Mouse (Mus musculus): ENCODE data around the gene Svop. TPM values are rescaled to one million over a fixed set of nuclear protein-coding genes. Genes with fewer than 3 reads are reported as not detected.

Gene Svop
- polyA plus RNA-seq, 1 experiment from 2014 or later, result 26.7 TPM

GRCm38 (mm10) chr5:114130698-114131520, 39.5 kb upstream of the Svop start:
- ATAC-seq (ENCODE audit: low FRiP score), result peak; percentile 98

GRCm38 (mm10) chr5:114130211-114130605, 38.8 kb upstream of the Svop start, which contains the start of gene Ung:
Ung (plus strand) TSS chr5:114130386.
- WGBS, result 1% methylated on average over 20 of the region's 29 CpGs
- peak within 1 kb of the TSS; percentile 1; the same call in 1 of the 2 replicates for H3K27ac ChIP-seq (ENCODE audit: low read depth, low read length)
- ATAC-seq (ENCODE audit: low FRiP score) (peak; percentile 53), DNase-seq (ENCODE audit: low spot score) (peak; percentile 87)
- H3K9ac ChIP-seq (ENCODE audit: low read depth, low read length), result peak within 1 kb of the TSS; percentile 54
- peak within 1 kb of the TSS; percentile 81 for H3K4me3 ChIP-seq (ENCODE audit: low read depth, low read length)
- H3K27me3 ChIP-seq (ENCODE audit: control insufficient read depth, insufficient read depth, low read length), result no peaks in the 10 kb centered on the region
- H3K9me3 ChIP-seq (ENCODE audit: control insufficient read depth, low read length), result no peaks in the 10 kb centered on the region
- peak within 1 kb of the TSS; percentile 99 for H3K4me2 ChIP-seq (replicated peaks; ENCODE audit: low read depth, low read length)
- H3K36me3 ChIP-seq (ENCODE audit: control insufficient read depth, insufficient read depth, low read length), result no peaks in the 10 kb centered on the region
- H3K4me1 ChIP-seq (replicated peaks; ENCODE audit: control insufficient read depth, insufficient read depth, low read length), result 0 out of 2 replicates have a peak, but pooled peaks cover 2% of the 10 kb centered on the region

More at GRCm38 (mm10) chr5:114130698-114131520, 39.5 kb upstream of the Svop start:
- peak; percentile 92 for DNase-seq (ENCODE audit: low spot score)
- Histone ChIP-seq H3K4me3 (ENCODE audit: low read depth, low read length) (peak overlapping the region; percentile 81), H3K4me1 (replicated peaks; ENCODE audit: control insufficient read depth, insufficient read depth, low read length) (0 out of 2 replicates have a peak, but pooled peaks cover 2% of the 10 kb centered on the region), H3K27me3 (ENCODE audit: control insufficient read depth, insufficient read depth, low read length) (no peaks in the 10 kb centered on the region), H3K27ac (ENCODE audit: low read depth, low read length) (no peak overlapping the region; the same call in 1 of the 2 replicates), H3K9ac (ENCODE audit: low read depth, low read length) (peak overlapping the region; percentile 54), H3K36me3 (ENCODE audit: control insufficient read depth, insufficient read depth, low read length) (no peaks in the 10 kb centered on the region), H3K4me2 (replicated peaks; ENCODE audit: low read depth, low read length) (peak overlapping the region; percentile 99), H3K9me3 (ENCODE audit: control insufficient read depth, low read length) (no peaks in the 10 kb centered on the region)
- WGBS, result under 1% methylated on average over 82 of the region's 87 CpGs

GRCm38 (mm10) chr5:114129550-114130210, 38.3 kb upstream of the Svop start:
- Histone ChIP-seq H3K36me3 (ENCODE audit: control insufficient read depth, insufficient read depth, low read length) (no peaks in the 10 kb centered on the region), H3K9me3 (ENCODE audit: control insufficient read depth, low read length) (no peaks in the 10 kb centered on the region), H3K4me1 (replicated peaks; ENCODE audit: control insufficient read depth, insufficient read depth, low read length) (0 out of 2 replicates have a peak, but pooled peaks cover 2% of the 10 kb centered on the region), H3K9ac (ENCODE audit: low read depth, low read length) (no peak overlapping the region), H3K4me3 (ENCODE audit: low read depth, low read length) (peak overlapping the region; percentile 81), H3K27me3 (ENCODE audit: control insufficient read depth, insufficient read depth, low read length) (no peaks in the 10 kb centered on the region), H3K27ac (ENCODE audit: low read depth, low read length) (no peak overlapping the region), H3K4me2 (replicated peaks; ENCODE audit: low read depth, low read length) (peak overlapping the region; percentile 99)
- ATAC-seq (ENCODE audit: low FRiP score) (no peak), DNase-seq (ENCODE audit: low spot score) (no peak)
- 80% methylated on average over 15 of the region's 15 CpGs for WGBS

- Histone ChIP-seq H3K4me2 (replicated peaks; ENCODE audit: low read depth, low read length) (peak within 1 kb of the TSS; percentile 91), H3K9me3 (ENCODE audit: control insufficient read depth, low read length) (no peaks in the 10 kb centered on the region), H3K4me1 (replicated peaks; ENCODE audit: control insufficient read depth, insufficient read depth, low read length) (0 out of 2 replicates have a peak, but pooled peaks cover 2% of the 10 kb centered on the region), H3K27me3 (ENCODE audit: control insufficient read depth, insufficient read depth, low read length) (no peaks in the 10 kb centered on the region), H3K27ac (ENCODE audit: low read depth, low read length) (peak within 1 kb of the TSS; percentile 83), H3K36me3 (ENCODE audit: control insufficient read depth, insufficient read depth, low read length) (peaks cover 4% of the 10 kb centered on the region; the same call in 1 of the 2 replicates), H3K4me3 (ENCODE audit: low read depth, low read length) (peak within 1 kb of the TSS; percentile 59), H3K9ac (ENCODE audit: low read depth, low read length) (peak within 1 kb of the TSS; percentile 73)
- DNase-seq (ENCODE audit: low spot score), result peak; percentile 96
- peak; percentile 46 for ATAC-seq (ENCODE audit: low FRiP score)
- under 1% methylated on average over 69 of the region's 69 CpGs for WGBS
These were observed 36.3 kb upstream of the Svop start, which contains the start of gene Alkbh2 for GRCm38 (mm10) chr5:114127374-114128349. Alkbh2 (minus strand) TSS chr5:114128218.

- 82% methylated on average over 7 of the region's 7 CpGs for WGBS
- DNase-seq (ENCODE audit: low spot score) (no peak), ATAC-seq (ENCODE audit: low FRiP score) (no peak)
- Histone ChIP-seq H3K4me1 (replicated peaks; ENCODE audit: control insufficient read depth, insufficient read depth, low read length) (0 out of 2 replicates have a peak, but pooled peaks cover 2% of the 10 kb centered on the region), H3K36me3 (ENCODE audit: control insufficient read depth, insufficient read depth, low read length) (peaks cover 8% of the 10 kb centered on the region; the same call in 1 of the 2 replicates), H3K4me3 (ENCODE audit: low read depth, low read length) (no peak overlapping the region; the same call in 1 of the 2 replicates), H3K9ac (ENCODE audit: low read depth, low read length) (no peak overlapping the region), H3K27me3 (ENCODE audit: control insufficient read depth, insufficient read depth, low read length) (no peaks in the 10 kb centered on the region), H3K27ac (ENCODE audit: low read depth, low read length) (no peak overlapping the region), H3K9me3 (ENCODE audit: control insufficient read depth, low read length) (no peaks in the 10 kb centered on the region), H3K4me2 (replicated peaks; ENCODE audit: low read depth, low read length) (peak overlapping the region; percentile 91)
These were observed 35.3 kb upstream of the Svop start for GRCm38 (mm10) chr5:114126499-114127244.

- ATAC-seq (ENCODE audit: low FRiP score), result no peak
- H3K4me1 ChIP-seq (replicated peaks; ENCODE audit: control insufficient read depth, insufficient read depth, low read length), result 0 out of 2 replicates have a peak, but pooled peaks cover 2% of the 10 kb centered on the region
- no peaks in the 10 kb centered on the region for H3K9me3 ChIP-seq (ENCODE audit: control insufficient read depth, low read length)
- WGBS, result 95% methylated on average over 3 of the region's 3 CpGs
- H3K27ac ChIP-seq (ENCODE audit: low read depth, low read length), result no peak overlapping the region
- no peaks in the 10 kb centered on the region for H3K27me3 ChIP-seq (ENCODE audit: control insufficient read depth, insufficient read depth, low read length)
- H3K4me2 ChIP-seq (replicated peaks; ENCODE audit: low read depth, low read length), result no peak overlapping the region
- H3K4me3 ChIP-seq (ENCODE audit: low read depth, low read length), result no peak overlapping the region
- DNase-seq (ENCODE audit: low spot score), result no peak
- peaks cover 8% of the 10 kb centered on the region; the same call in 1 of the 2 replicates for H3K36me3 ChIP-seq (ENCODE audit: control insufficient read depth, insufficient read depth, low read length)
- H3K9ac ChIP-seq (ENCODE audit: low read depth, low read length), result no peak overlapping the region
These were observed 34.6 kb upstream of the Svop start for GRCm38 (mm10) chr5:114126008-114126407.

- H3K27me3 ChIP-seq (ENCODE audit: control insufficient read depth, insufficient read depth, low read length), result no peaks in the 10 kb centered on the region
- peaks cover 11% of the 10 kb centered on the region; the same call in 1 of the 2 replicates for H3K36me3 ChIP-seq (ENCODE audit: control insufficient read depth, insufficient read depth, low read length)
These were observed 28.4 kb upstream of the Svop start for GRCm38 (mm10) chr5:114119806-114120205.

More at GRCm38 (mm10) chr5:114119806-114120205, 28.4 kb upstream of the Svop start:
- ATAC-seq (ENCODE audit: low FRiP score), result no peak
- no peak overlapping the region for H3K4me2 ChIP-seq (replicated peaks; ENCODE audit: low read depth, low read length)
- DNase-seq (ENCODE audit: low spot score), result no peak
- no peak overlapping the region for H3K9ac ChIP-seq (ENCODE audit: low read depth, low read length)
- WGBS, result 93% methylated on average over 4 of the region's 4 CpGs
- H3K4me3 ChIP-seq (ENCODE audit: low read depth, low read length), result no peak overlapping the region
- no peak overlapping the region for H3K27ac ChIP-seq (ENCODE audit: low read depth, low read length)
- no peaks in the 10 kb centered on the region for H3K9me3 ChIP-seq (ENCODE audit: control insufficient read depth, low read length)
- H3K4me1 ChIP-seq (replicated peaks; ENCODE audit: control insufficient read depth, insufficient read depth, low read length), result no peaks in the 10 kb centered on the region
